Mouse (Mus musculus): Measurements from ENCODE around the gene Skap2.

DNA sequence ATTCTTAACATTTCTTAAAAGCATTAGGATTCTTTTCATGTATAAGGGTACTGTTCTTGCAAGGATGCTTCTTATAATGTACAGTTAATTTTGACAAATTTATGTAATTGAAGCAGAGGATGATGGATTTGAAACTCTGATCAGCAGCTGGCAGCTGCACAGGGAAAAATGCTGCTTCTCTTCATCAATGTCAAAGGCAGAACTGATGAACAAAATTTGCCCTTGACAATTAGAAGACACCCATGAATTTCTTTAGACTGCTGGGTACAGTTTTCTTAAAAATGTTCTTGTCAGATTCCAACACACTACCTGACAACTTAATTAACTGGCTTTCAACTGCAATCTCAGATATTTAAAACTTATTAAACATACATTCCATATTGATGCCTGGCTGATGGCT, 103.9 kb downstream of the Skap2 start:
- TF ChIP-seq MYOD1 (IDR thresholded peaks at IDR 0.05; ENCODE audit: control insufficient read depth, insufficient read length, low read depth), result no peak
- TF ChIP-seq CTCF (IDR thresholded peaks at IDR 0.05; ENCODE audit: control insufficient read depth, insufficient read depth, insufficient read length), result no peak
- TF ChIP-seq FOSL1 (IDR thresholded peaks at IDR 0.05; ENCODE audit: insufficient read depth, low read length, poor library complexity, severe bottlenecking), result no peak
- TF ChIP-seq MAX (IDR thresholded peaks at IDR 0.05), result no peak
